Mouse (Mus musculus) heart, adult 2 months (tissue): Measurements from ENCODE around the gene Lor. TPM values are rescaled to one million over a fixed set of nuclear protein-coding genes. Genes with fewer than 3 reads are reported as not detected.
A peak's percentile ranks its signal among the peaks of the same experiment; 100 is the strongest.

Experiments used
- DNase-seq, 2 experiments: peaks; one replicate each; pipeline ENCODE4 v3.0.0; 2021
- H3K27ac ChIP-seq: fragments of 200-600 bp; 2 replicates; pipeline ENCODE4 v1.8.1; 2022
- H3K27me3 ChIP-seq: fragments of 200-500 bp; 2 replicates; pipeline ENCODE4 v1.6.1; 2012; ENCODE audit warnings: mild to moderate bottlenecking, low read length, inconsistent platforms, mixed read lengths; ENCODE audit not compliant: control insufficient read depth, insufficient read depth
- H3K36me3 ChIP-seq: fragments of 200-500 bp; 2 replicates; pipeline ENCODE4 v1.6.1; 2012; ENCODE audit warnings: low read length, inconsistent platforms; ENCODE audit not compliant: control insufficient read depth, insufficient read depth
- H3K4me1 ChIP-seq: fragments of 200-500 bp; 2 replicates; pipeline ENCODE4 v1.6.1; 2011; ENCODE audit warnings: low read length; ENCODE audit not compliant: control insufficient read depth, insufficient read depth
- H3K4me3 ChIP-seq: fragments of 200-600 bp; 2 replicates; pipeline ENCODE4 v1.8.1; 2022
- H3K79me2 ChIP-seq: fragments of 200-500 bp; replicated peaks from 2 replicates; pipeline ENCODE4 v1.6.1; 2012; ENCODE audit warnings: mild to moderate bottlenecking, inconsistent platforms, low read length, moderate library complexity, mixed read lengths; ENCODE audit not compliant: control insufficient read depth, insufficient read depth
- H3K9ac ChIP-seq: fragments of 200-500 bp; 2 replicates; pipeline ENCODE4 v1.6.1; 2012; ENCODE audit warnings: low read depth, mild to moderate bottlenecking, control low read depth, inconsistent platforms, low read length, mixed read lengths
- CTCF ChIP-seq: fragments of 200-600 bp; IDR thresholded peaks from 2 replicates; pipeline ENCODE4 v1.8.1; 2022; ENCODE audit warnings: antibody characterized with exemption, mild to moderate bottlenecking, moderate library complexity
- EP300 ChIP-seq: fragments of 200-500 bp; IDR thresholded peaks from 2 replicates; pipeline ENCODE4 v1.6.1; 2011; ENCODE audit warnings: low read depth, low read length, control low read depth; ENCODE audit not compliant: insufficient read depth
- POLR2A ChIP-seq: fragments of 200-500 bp; IDR thresholded peaks from 2 replicates; pipeline ENCODE4 v1.6.1; 2011; ENCODE audit warnings: mild to moderate bottlenecking, low read depth, low read length, control low read depth; ENCODE audit not compliant: insufficient read depth
- WGBS: fragments of 180-500 bp; shearing (Covaris S2); methylation state at CpG from one replicate; pipeline ENCODE4 v1.1.7; 2018; 5-methylcytosine and 5-hydroxymethylcytosine counted together
- intact Hi-C: fragments of 180-260 bp; cut with DNase I; formaldehyde crosslinking; loops from one replicate; pipeline ENCODE4 v1.15.1; 2025
- long read RNA-seq: library from polyadenylated mRNA; stranded (forward); transcript quantifications from one replicate; pipeline ENCODE4 v2.0.0, GENCODE M21; 2021
- polyA plus RNA-seq: library from polyadenylated mRNA; depleted of rRNA; stranded (reverse); fragments of >200 nt; gene quantifications from 2 replicates; pipeline ENCODE4 v1.2.3, GENCODE M21; 2012; rRNA removed
- total RNA-seq, 2 experiments: library from RNA; stranded (reverse); gene quantifications; 2 replicates each; pipeline ENCODE4 v1.2.3; 2021

Gene Lor
- total RNA-seq (not detected), polyA plus RNA-seq (not detected in 2 replicates)
- long read RNA-seq: 0 reads

GRCm38 (mm10) chr3:92083042-92083441 is at the start of gene Lor:
Gene Lor (minus strand): TSS chr3:92083142.
- DNase-seq: no peak
- Histone ChIP-seq H3K9ac (no peak within 1 kb of the TSS), H3K27ac (no peak within 1 kb of the TSS), H3K79me2 (no peaks in the 10 kb centered on the region), H3K36me3 (no peaks in the 10 kb centered on the region), H3K27me3 (peaks cover 10% of the 10 kb centered on the region; the same call in 1 of the 2 replicates), H3K4me1 (peaks cover 3% of the 10 kb centered on the region), H3K4me3 (no peak within 1 kb of the TSS)
- intact Hi-C loops: no loop called here
- TF ChIP-seq EP300: no peak
- TF ChIP-seq CTCF: no peak
- TF ChIP-seq POLR2A: no peak
- 96% methylated on average over 2 of the region's 2 CpGs for WGBS

GRCm38 (mm10) chr3:92123847-92124246 is 40.9 kb upstream of the Lor start, which contains the start of gene Prr9:
Gene Prr9 (minus strand): TSS chr3:92123947.
- H3K27ac ChIP-seq: no peak within 1 kb of the TSS
- no peaks in the 10 kb centered on the region for H3K27me3 ChIP-seq
- TF ChIP-seq POLR2A: no peak
- TF ChIP-seq EP300: no peak
- no peak for TF ChIP-seq CTCF
- H3K79me2 ChIP-seq: no peaks in the 10 kb centered on the region
- H3K36me3 ChIP-seq: no peaks in the 10 kb centered on the region
- WGBS: 72% methylated on average over 5 of the region's 5 CpGs
- H3K9ac ChIP-seq: no peak within 1 kb of the TSS
- intact Hi-C loops: no loop called here
- DNase-seq: no peak
- no peaks in the 10 kb centered on the region for H3K4me1 ChIP-seq
- no peak within 1 kb of the TSS for H3K4me3 ChIP-seq

GRCm38 (mm10) chr3:92120902-92121301 is 38.0 kb upstream of the Lor start:
- Histone ChIP-seq H3K4me1 (no peaks in the 10 kb centered on the region), H3K27ac (no peak overlapping the region), H3K27me3 (no peaks in the 10 kb centered on the region), H3K79me2 (no peaks in the 10 kb centered on the region), H3K36me3 (no peaks in the 10 kb centered on the region), H3K4me3 (no peak overlapping the region), H3K9ac (no peak overlapping the region)
- WGBS: 66% methylated on average over 3 of the region's 3 CpGs
- no peak for DNase-seq
- intact Hi-C loops: no loop called here
- TF ChIP-seq CTCF (no peak), EP300 (no peak), POLR2A (no peak)

GRCm38 (mm10) chr3:92117930-92118329 is 35.0 kb upstream of the Lor start:
- peak; percentile 55 for TF ChIP-seq CTCF
- TF ChIP-seq POLR2A: no peak
- no peak for TF ChIP-seq EP300
- H3K9ac ChIP-seq: no peak overlapping the region
- no peak for DNase-seq
- WGBS: 31% methylated on average over 3 of the region's 3 CpGs
- H3K4me3 ChIP-seq: no peak overlapping the region
- H3K27me3 ChIP-seq: no peaks in the 10 kb centered on the region
- no peaks in the 10 kb centered on the region for H3K79me2 ChIP-seq
- intact Hi-C loops: no loop called here
- H3K4me1 ChIP-seq: no peaks in the 10 kb centered on the region
- H3K36me3 ChIP-seq: no peaks in the 10 kb centered on the region
- no peak overlapping the region for H3K27ac ChIP-seq

- Histone ChIP-seq H3K27me3 (no peaks in the 10 kb centered on the region), H3K4me1 (no peaks in the 10 kb centered on the region), H3K27ac (no peak overlapping the region), H3K79me2 (no peaks in the 10 kb centered on the region), H3K36me3 (no peaks in the 10 kb centered on the region), H3K4me3 (no peak overlapping the region), H3K9ac (no peak overlapping the region)
- intact Hi-C loops: no loop called here
- TF ChIP-seq CTCF (no peak), EP300 (no peak), POLR2A (no peak)
- no peak for DNase-seq
These were observed 28.6 kb upstream of the Lor start for GRCm38 (mm10) chr3:92111526-92111925.

- TF ChIP-seq EP300 (no peak), POLR2A (no peak), CTCF (no peak)
- H3K36me3 ChIP-seq: no peaks in the 10 kb centered on the region
These were observed 27.8 kb upstream of the Lor start for GRCm38 (mm10) chr3:92110790-92111189.

More at GRCm38 (mm10) chr3:92110790-92111189, 27.8 kb upstream of the Lor start:
- Histone ChIP-seq H3K79me2 (no peaks in the 10 kb centered on the region), H3K27ac (no peak overlapping the region), H3K9ac (no peak overlapping the region), H3K4me3 (no peak overlapping the region), H3K4me1 (no peaks in the 10 kb centered on the region), H3K27me3 (no peaks in the 10 kb centered on the region)
- DNase-seq: no peak
- intact Hi-C loops: no loop called here
